Mouse (Mus musculus) Patski (cell line): ENCODE results near the gene Plekhb1. TPM values are rescaled to one million over a fixed set of nuclear protein-coding genes. Genes with fewer than 3 reads are reported as not detected.

Source experiments
- ATAC-seq: fragments of 100-300 bp; one replicate; pipeline ENCODE4 v1.8.0; 2021
- CTCF ChIA-PET: fragments of 350-600 bp; sonication (Branson Sonifier 250); formaldehyde crosslinking; loops from one replicate; lab custom pipeline; 2022; ENCODE audit warnings: inconsistent platforms; lab: Charles Lee
- POLR2A ChIA-PET: fragments of 350-600 bp; sonication (Branson Sonifier 250); formaldehyde crosslinking; loops from one replicate; lab custom pipeline; 2022; ENCODE audit warnings: antibody characterized with exemption, inconsistent platforms; lab: Charles Lee
- DNase-seq: peaks from one replicate; pipeline ENCODE4 v3.0.0-alpha.2; 2011; ENCODE audit warnings: low read depth, low spot score
- H3K27me3 ChIP-seq: fragments of 371-371 bp; one replicate; pipeline ENCODE4 v1.5.1; 2021
- CTCF ChIP-seq: fragments of 100-300 bp; IDR thresholded peaks from one replicate; pipeline ENCODE4 v1.5.1; 2021
- in situ Hi-C: fragments of 300-500 bp; cut with MboI; formaldehyde crosslinking; loops from 3 replicates; pipeline ENCODE4 v1.11.1; 2018; ENCODE audit warnings: low pct_unique_long_range_greater_than_20kb, mixed read lengths
- polyA plus RNA-seq: library from polyadenylated mRNA; unstranded; gene quantifications from one replicate; pipeline ENCODE4 v1.2.3, GENCODE M21; 2021

Plekhb1 gene
- 9.5 TPM for polyA plus RNA-seq

GRCm38 (mm10) chr7:100662231-100662630 lies at the start of gene Plekhb1:
Gene Plekhb1, minus strand, starts transcription at chr7:100662414.
- H3K27me3 ChIP-seq, result no peaks in the 10 kb centered on the region
- in situ Hi-C loops, result loop anchor here (10.0 kb wide), 1 partner anchor 227 kb away; no protein-coding TSS in a partner anchor
- ChIA-PET CTCF (interaction anchor here (1.2 to 4.5 kb wide), 9 partner anchors 8 to 142 kb away, joined by 3 to 34 read pairs (median 9); no protein-coding TSS in a partner anchor), POLR2A (interaction anchor here (1.5 kb wide), 1 partner anchor 18 kb away, joined by 3 read pairs; no protein-coding TSS in a partner anchor)
- TF ChIP-seq CTCF, result no peak
- DNase-seq, result no peak
- no peak for ATAC-seq

GRCm38 (mm10) chr7:100706883-100707480 lies 44.8 kb upstream of the Plekhb1 start:
- ChIA-PET POLR2A (no interaction called here), CTCF (interaction anchor here (0.6 to 1.4 kb wide), 4 partner anchors 21 to 92 kb away, joined by 3 to 4 read pairs (median 4); no protein-coding TSS in a partner anchor)
- ATAC-seq, result no peak
- in situ Hi-C loops, result no loop called here
- no peak for DNase-seq
- TF ChIP-seq CTCF, result no peak
- no peaks in the 10 kb centered on the region for H3K27me3 ChIP-seq

- CTCF ChIA-PET, result interaction anchor here (0.6 to 1.4 kb wide), 4 partner anchors 21 to 93 kb away, joined by 3 to 4 read pairs (median 4); no protein-coding TSS in a partner anchor
- ATAC-seq (peak; percentile 93), DNase-seq (peak; percentile 89)
- TF ChIP-seq CTCF, result no peak
- in situ Hi-C loops, result no loop called here
- H3K27me3 ChIP-seq, result no peaks in the 10 kb centered on the region
- POLR2A ChIA-PET, result no interaction called here
Measured at GRCm38 (mm10) chr7:100706143-100706841, 44.1 kb upstream of the Plekhb1 start, which contains the start of gene Fam168a. Gene Fam168a, plus strand, starts transcription at chr7:100706635.

GRCm38 (mm10) chr7:100699771-100700770 lies 37.9 kb upstream of the Plekhb1 start:
- ATAC-seq (no peak), DNase-seq (no peak)
- H3K27me3 ChIP-seq, result no peaks in the 10 kb centered on the region
- POLR2A ChIA-PET, result interaction anchor here (0.6 kb wide), 1 partner anchor 62 kb away, joined by 3 read pairs; no protein-coding TSS in a partner anchor
- no peak for TF ChIP-seq CTCF
- in situ Hi-C loops, result no loop called here
- CTCF ChIA-PET, result interaction anchor here (0.6 to 1.1 kb wide), 2 partner anchors 17 to 154 kb away, joined by 3 read pairs; no protein-coding TSS in a partner anchor

GRCm38 (mm10) chr7:100693199-100693598 lies 31.0 kb upstream of the Plekhb1 start:
- in situ Hi-C loops, result no loop called here
- CTCF ChIA-PET, result no interaction called here

GRCm38 (mm10) chr7:100688471-100688870 lies 26.3 kb upstream of the Plekhb1 start:
- DNase-seq, result no peak
- H3K27me3 ChIP-seq, result no peaks in the 10 kb centered on the region
- POLR2A ChIA-PET, result no interaction called here
- in situ Hi-C loops, result loop anchor here (5.0 to 10.0 kb wide), 2 partner anchors 116 to 179 kb away; no protein-coding TSS in a partner anchor
- CTCF ChIA-PET, result no interaction called here
- no peak for ATAC-seq
- no peak for TF ChIP-seq CTCF

More at GRCm38 (mm10) chr7:100693199-100693598, 31.0 kb upstream of the Plekhb1 start:
- ATAC-seq (no peak), DNase-seq (no peak)
- POLR2A ChIA-PET, result no interaction called here
- no peaks in the 10 kb centered on the region for H3K27me3 ChIP-seq
- no peak for TF ChIP-seq CTCF

- no peak for ATAC-seq
- CTCF ChIA-PET, result interaction anchor here (0.8 to 3.1 kb wide), 19 partner anchors 10 to 184 kb away, joined by 3 to 14 read pairs (median 4); partner anchors contain the start of genes Fam168a and Plekhb1
Measured at GRCm38 (mm10) chr7:100685061-100686030, 23.1 kb upstream of the Plekhb1 start.

GRCm38 (mm10) chr7:100684538-100684937 lies 22.3 kb upstream of the Plekhb1 start:
- ATAC-seq (no peak), DNase-seq (no peak)
- POLR2A ChIA-PET, result no interaction called here
- in situ Hi-C loops, result loop anchor here (10.0 kb wide), 1 partner anchor 120 kb away; no protein-coding TSS in a partner anchor
- peak; percentile 81 for TF ChIP-seq CTCF
- CTCF ChIA-PET, result interaction anchor here (0.8 to 3.1 kb wide), 13 partner anchors 12 to 184 kb away, joined by 3 to 14 read pairs (median 4); partner anchors contain the start of gene Plekhb1
- no peaks in the 10 kb centered on the region for H3K27me3 ChIP-seq

More at GRCm38 (mm10) chr7:100685061-100686030, 23.1 kb upstream of the Plekhb1 start:
- in situ Hi-C loops, result loop anchor here (5.0 to 10.0 kb wide), 2 partner anchors 119 to 182 kb away; no protein-coding TSS in a partner anchor
- TF ChIP-seq CTCF, result peak; percentile 83
- no peaks in the 10 kb centered on the region for H3K27me3 ChIP-seq
- POLR2A ChIA-PET, result interaction anchor here (0.9 kb wide), 1 partner anchor 113 kb away, joined by 3 read pairs; no protein-coding TSS in a partner anchor
- DNase-seq, result no peak
